Mouse (Mus musculus): Measurements from ENCODE around the gene Cdyl.

GRCm38 (mm10) chr13:35798645-35799044 lies 139.0 kb downstream of the Cdyl start:
- TF ChIP-seq CTCF (IDR thresholded peaks at IDR 0.05; ENCODE audit: control insufficient read depth, insufficient read depth, insufficient replicate concordance, low read depth, low read length) (0 out of 2 replicates have a peak, but pooled peaks have one; percentile 12), POLR2A (IDR thresholded peaks at IDR 0.05; ENCODE audit: control insufficient read depth, low read depth, low read length) (no peak)

All from testis, adult 2 months (tissue).